Mouse (Mus musculus) CH12.LX (cell line): Measurements from ENCODE around the gene Mef2d. TPM values are rescaled to one million over a fixed set of nuclear protein-coding genes. Genes with fewer than 3 reads are reported as not detected.

ENCODE experiments used
- DNase-seq: peaks from one replicate; pipeline ENCODE4 v3.0.0-alpha.2; 2013; ENCODE audit errors: extremely low read depth
- H3K27ac ChIP-seq: 2 replicates; pipeline ENCODE4 v1.5.1; 2012; ENCODE audit warnings: low read depth, mild to moderate bottlenecking, control low read depth, moderate library complexity; ENCODE audit not compliant: insufficient read depth
- H3K27me3 ChIP-seq: replicated peaks from 2 replicates; pipeline ENCODE3; 2012; ENCODE audit warnings: inconsistent platforms
- H3K36me3 ChIP-seq, 2 experiments: replicated peaks in 1 of 2; 2 replicates each; pipeline versions ENCODE3 to v1.6.1; 2012; ENCODE audit warnings: inconsistent platforms in 1 of 2, low read length in 1 of 2, mild to moderate bottlenecking in 1 of 2, mixed read lengths in 1 of 2, moderate library complexity in 1 of 2; ENCODE audit not compliant: control insufficient read depth in 1 of 2, insufficient read depth in 1 of 2
- H3K4me1 ChIP-seq, 2 experiments: 2 replicates each; pipeline ENCODE4 v1.6.1; 2012; ENCODE audit warnings: inconsistent platforms in 1 of 2, moderate library complexity in 1 of 2; ENCODE audit not compliant: insufficient read depth in 2 of 2, control insufficient read depth in 1 of 2
- H3K4me2 ChIP-seq: 2 replicates; pipeline ENCODE4 v1.6.1; 2012; ENCODE audit warnings: low read depth, mild to moderate bottlenecking, control low read depth; ENCODE audit not compliant: poor library complexity, insufficient read depth, severe bottlenecking
- H3K4me3 ChIP-seq, 3 experiments: fragments of 150-350 bp in 1 of 3; sonication (generic) in 1 of 3; replicated peaks in 1 of 3; 2 replicates each; pipeline versions ENCODE3 to v1.5.1; 2011 to 2012; ENCODE audit warnings: low read depth in 2 of 3, low read length in 2 of 3, mild to moderate bottlenecking in 2 of 3, moderate library complexity in 2 of 3, control low read depth in 1 of 3, improper control_type of control experiment in 1 of 3, inconsistent platforms in 1 of 3, mixed read lengths in 1 of 3; ENCODE audit not compliant: poor library complexity in 1 of 3
- H3K79me2 ChIP-seq: replicated peaks from 2 replicates; pipeline ENCODE4 v1.6.1; 2012; ENCODE audit warnings: mild to moderate bottlenecking, moderate library complexity; ENCODE audit not compliant: control insufficient read depth, poor library complexity, insufficient read depth, severe bottlenecking; ENCODE audit errors: extremely low read depth
- H3K9ac ChIP-seq: 2 replicates; pipeline ENCODE4 v1.6.1; 2012; ENCODE audit warnings: low read depth, mild to moderate bottlenecking, control low read depth, moderate library complexity; ENCODE audit not compliant: insufficient read depth
- H3K9me3 ChIP-seq: replicated peaks from 2 replicates; pipeline ENCODE3; 2012; ENCODE audit warnings: low read length, inconsistent platforms, mixed read lengths
- CHD1 ChIP-seq: IDR thresholded peaks from 2 replicates; pipeline ENCODE4 v1.6.1; 2012; ENCODE audit warnings: low read depth, low read length, improper control_type of control experiment, inconsistent platforms
- CHD2 ChIP-seq: IDR thresholded peaks from 2 replicates; pipeline ENCODE4 v1.6.1; 2011; ENCODE audit warnings: low read length, improper control_type of control experiment
- CTCF ChIP-seq, 2 experiments: IDR thresholded peaks in 1 of 2; conservative IDR thresholded peaks in 1 of 2; 2 replicates each; pipeline ENCODE4 v1.5.1; 2011 to 2012; ENCODE audit warnings: low read depth in 2 of 2, low read length in 2 of 2, improper control_type of control experiment in 1 of 2, inconsistent platforms in 1 of 2, mild to moderate bottlenecking in 1 of 2, moderate library complexity in 1 of 2
- E2F4 ChIP-seq: IDR thresholded peaks from 2 replicates; pipeline ENCODE4 v1.6.1; 2011; ENCODE audit warnings: low read depth, low read length, improper control_type of control experiment; ENCODE audit not compliant: insufficient replicate concordance
- EP300 ChIP-seq: IDR thresholded peaks from 2 replicates; pipeline ENCODE4 v1.6.1; 2011; ENCODE audit warnings: low read length, improper control_type of control experiment
- IRF4 ChIP-seq: IDR thresholded peaks from 2 replicates; pipeline ENCODE4 v1.6.1; 2014; ENCODE audit warnings: low read depth, mild to moderate bottlenecking, inconsistent platforms, low read length, improper control_type of control experiment
- JUN ChIP-seq: IDR thresholded peaks from 2 replicates; pipeline ENCODE4 v1.6.1; 2011; ENCODE audit warnings: low read depth, mild to moderate bottlenecking, low read length, improper control_type of control experiment, moderate library complexity; ENCODE audit not compliant: insufficient read depth
- JUND ChIP-seq: conservative IDR thresholded peaks from 2 replicates; pipeline ENCODE4 v1.6.1; 2011; ENCODE audit warnings: low read depth, low read length, improper control_type of control experiment
- KAT2A ChIP-seq: IDR thresholded peaks from 2 replicates; pipeline ENCODE4 v1.6.1; 2012; ENCODE audit warnings: low read length, improper control_type of control experiment, inconsistent platforms; ENCODE audit not compliant: insufficient replicate concordance
- MAFK ChIP-seq: IDR thresholded peaks from 2 replicates; pipeline ENCODE4 v1.6.1; 2011; ENCODE audit warnings: low read length, improper control_type of control experiment; ENCODE audit not compliant: insufficient replicate concordance
- MAZ ChIP-seq: IDR thresholded peaks from 2 replicates; pipeline ENCODE4 v1.6.1; 2012; ENCODE audit warnings: low read depth, mild to moderate bottlenecking, inconsistent platforms, low read length, improper control_type of control experiment, moderate library complexity
- MEF2A ChIP-seq: IDR thresholded peaks from 2 replicates; pipeline ENCODE4 v1.6.1; 2014; ENCODE audit warnings: low read depth, mild to moderate bottlenecking, inconsistent platforms, low read length, improper control_type of control experiment, borderline replicate concordance
- MYC ChIP-seq: IDR thresholded peaks from 2 replicates; pipeline ENCODE4 v1.6.1; 2011; ENCODE audit warnings: low read depth, mild to moderate bottlenecking, improper control_type of control experiment, low read length
- NRF1 ChIP-seq: IDR thresholded peaks from 2 replicates; pipeline ENCODE4 v1.6.1; 2014; ENCODE audit warnings: low read depth, mild to moderate bottlenecking, inconsistent platforms, low read length, improper control_type of control experiment, moderate library complexity
- POLR2A ChIP-seq: IDR thresholded peaks from 2 replicates; pipeline ENCODE4 v1.6.1; 2011; ENCODE audit warnings: low read depth, mild to moderate bottlenecking, improper control_type of control experiment, low read length
- POLR2AphosphoS2 ChIP-seq: IDR thresholded peaks from 2 replicates; pipeline ENCODE4 v1.6.1; 2011; ENCODE audit warnings: low read depth, low read length, improper control_type of control experiment
- RAD21 ChIP-seq: IDR thresholded peaks from 2 replicates; pipeline ENCODE4 v1.6.1; 2011; ENCODE audit warnings: low read depth, mild to moderate bottlenecking, low read length, improper control_type of control experiment, moderate library complexity
- SMC3 ChIP-seq: IDR thresholded peaks from 2 replicates; pipeline ENCODE4 v1.6.1; 2011; ENCODE audit warnings: low read depth, low read length, improper control_type of control experiment
- TBP ChIP-seq: conservative IDR thresholded peaks from 2 replicates; pipeline ENCODE4 v1.6.1; 2011; ENCODE audit warnings: low read depth, low read length, improper control_type of control experiment
- UBTF ChIP-seq: IDR thresholded peaks from 2 replicates; pipeline ENCODE4 v1.6.1; 2012; ENCODE audit warnings: low read depth, mild to moderate bottlenecking, inconsistent platforms, low read length, improper control_type of control experiment, moderate library complexity
- USF1 ChIP-seq: IDR thresholded peaks from 2 replicates; pipeline ENCODE4 v1.6.1; 2014; ENCODE audit warnings: low read depth, mild to moderate bottlenecking, inconsistent platforms, low read length, improper control_type of control experiment
- USF2 ChIP-seq: conservative IDR thresholded peaks from 2 replicates; pipeline ENCODE4 v1.6.1; 2011; ENCODE audit warnings: low read depth, low read length, improper control_type of control experiment
- ZNF384 ChIP-seq: IDR thresholded peaks from 2 replicates; pipeline ENCODE4 v1.6.1; 2012; ENCODE audit warnings: low read depth, low read length, improper control_type of control experiment, inconsistent platforms
- dilution Hi-C: fragments of 300-500 bp; cut with MboI; formaldehyde crosslinking; loops from 2 replicates; pipeline ENCODE4 v1.14.3; 2020; ENCODE audit warnings: low sequenced_read_pairs; ENCODE audit not compliant: extremely low pct_unique_long_range_greater_than_20kb, extremely low pct_ligation_motif_present
- in situ Hi-C: fragments of 300-500 bp; cut with MboI; formaldehyde crosslinking; loops from 3 replicates; pipeline ENCODE4 v1.14.3; 2019; ENCODE audit warnings: low sequenced_read_pairs, low pct_ligation_motif_present, low pct_unique_long_range_greater_than_20kb, mixed read lengths
- polyA plus RNA-seq: library from polyadenylated mRNA; unstranded; fragments of >175 nt; gene quantifications from 2 replicates; pipeline ENCODE4 v1.2.1, GENCODE M21; 2012; ENCODE audit warnings: low read depth; ENCODE audit not compliant: insufficient read length
- total RNA-seq, 2 experiments: library from RNA; depleted of rRNA; stranded (reverse); fragments of 300-350 nt in 1 of 2; fragments of >200 nt in 1 of 2; gene quantifications; 2 replicates each; pipeline ENCODE4 v1.2.3; 2012 to 2014

Gene Mef2d
- total and polyA plus RNA-seq, 3 experiments = 4.8 to 75.8 (median 10.9) TPM

DNA sequence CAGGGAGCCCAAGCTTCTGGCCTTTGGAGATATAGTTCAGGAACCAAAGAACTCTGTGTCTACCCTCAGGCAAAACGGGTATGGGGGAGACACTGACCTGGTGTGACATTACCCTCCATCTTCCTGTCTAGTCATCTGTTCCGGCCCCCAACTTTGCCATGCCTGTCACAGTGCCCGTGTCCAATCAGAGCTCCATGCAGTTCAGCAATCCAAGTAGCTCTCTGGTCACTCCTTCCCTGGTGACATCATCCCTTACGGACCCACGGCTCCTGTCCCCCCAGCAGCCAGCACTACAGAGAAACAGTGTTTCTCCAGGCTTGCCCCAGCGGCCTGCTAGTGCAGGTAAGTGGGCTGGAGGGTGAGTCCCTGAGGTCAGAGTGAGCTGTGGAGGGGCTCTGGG is 16.8 kb downstream of the Mef2d start:
- DNase-seq = no peak

GRCm38 (mm10) chr3:88160856-88161255 is 18.7 kb downstream of the Mef2d start:
- in situ Hi-C loops = no loop called here
- dilution Hi-C loops = no loop called here
- no peak overlapping the region for H3K4me3 ChIP-seq

More for the DNA sequence above, 16.8 kb downstream of the Mef2d start:
- Histone ChIP-seq H3K79me2 (peaks cover 24% of the 10 kb centered on the region), H3K4me1 (peaks cover 3 to 28% of the 10 kb centered on the region in 2 experiments; a peak in 2 of 4 replicates), H3K9ac (no peak overlapping the region), H3K27ac (no peak overlapping the region), H3K4me2 (no peak overlapping the region), H3K36me3 (peaks cover 80 to 95% of the 10 kb centered on the region in 2 experiments), H3K9me3 (no peaks in the 10 kb centered on the region), H3K4me3 (no peak overlapping the region), H3K27me3 (no peaks in the 10 kb centered on the region)
- dilution Hi-C loops (no loop called here), in situ Hi-C loops (no loop called here)
- TF ChIP-seq EP300 (no peak), KAT2A (no peak), MAZ (no peak), UBTF (no peak), USF2 (no peak), E2F4 (no peak)

DNA sequence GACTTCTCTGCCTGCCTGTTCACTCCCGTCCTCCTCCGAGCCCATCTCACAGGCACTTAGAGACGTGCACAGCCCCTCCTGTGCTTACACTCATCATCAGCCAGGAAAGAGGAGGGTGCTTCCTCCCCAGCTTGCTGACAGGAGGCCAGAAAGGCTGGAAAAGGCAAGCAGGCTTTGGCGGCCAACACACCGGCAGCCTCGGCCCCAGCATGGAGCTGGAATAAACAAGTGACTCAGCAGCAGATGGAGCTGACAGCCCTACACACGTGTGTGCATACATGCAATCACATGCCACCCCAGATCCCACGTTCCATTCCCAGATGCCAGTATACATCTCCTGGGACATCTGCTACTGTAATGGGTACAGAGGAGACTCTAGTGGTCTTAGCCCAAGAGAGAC is 20.1 kb downstream of the Mef2d start:
- H3K4me2 ChIP-seq = no peak overlapping the region
- dilution Hi-C loops = no loop called here
- TF ChIP-seq JUN = no peak
- TF ChIP-seq MAFK = no peak
- TF ChIP-seq CTCF (conservative IDR thresholded peaks at IDR 0.05 in 1 of 2, IDR thresholded peaks at IDR 0.05 in 1 of 2; ENCODE audit: low read depth in 2 of 2, low read length in 2 of 2) = no peak
- no peak for TF ChIP-seq UBTF
- no peak for TF ChIP-seq USF2
- no peak for TF ChIP-seq KAT2A
- no peak for TF ChIP-seq MAZ
- no peak for TF ChIP-seq TBP
- TF ChIP-seq MEF2A = no peak
- TF ChIP-seq EP300 = no peak
- TF ChIP-seq USF1 = no peak
- no peak for TF ChIP-seq MYC
- no peak for TF ChIP-seq JUND
- TF ChIP-seq POLR2A = no peak
- no peak for TF ChIP-seq CHD1
- no peak for TF ChIP-seq POLR2AphosphoS2
- no peak for TF ChIP-seq NRF1
- TF ChIP-seq IRF4 = no peak
- no peak for DNase-seq
- in situ Hi-C loops = no loop called here
- H3K27me3 ChIP-seq = no peaks in the 10 kb centered on the region
- H3K9ac ChIP-seq = no peak overlapping the region
- H3K36me3 ChIP-seq = peaks cover 82 to 96% of the 10 kb centered on the region in 2 experiments
- H3K79me2 ChIP-seq = peaks cover 3% of the 10 kb centered on the region; the same call in 1 of the 2 replicates
- no peak overlapping the region for H3K27ac ChIP-seq
- H3K9me3 ChIP-seq = no peaks in the 10 kb centered on the region
- no peak overlapping the region for H3K4me3 ChIP-seq
- peaks cover 0 to under 1% of the 10 kb centered on the region in 2 experiments; a peak in 2 of 4 replicates for H3K4me1 ChIP-seq

More at GRCm38 (mm10) chr3:88160856-88161255, 18.7 kb downstream of the Mef2d start:
- Histone ChIP-seq H3K27ac (no peak overlapping the region), H3K79me2 (peaks cover 6% of the 10 kb centered on the region), H3K4me2 (no peak overlapping the region), H3K9ac (no peak overlapping the region), H3K9me3 (no peaks in the 10 kb centered on the region), H3K36me3 (peaks cover 83 to 97% of the 10 kb centered on the region in 2 experiments), H3K27me3 (no peaks in the 10 kb centered on the region), H3K4me1 (peaks cover 3 to 14% of the 10 kb centered on the region in 2 experiments; a peak in 2 of 4 replicates)
- no peak for DNase-seq
- no peak for TF ChIP-seq JUND
- no peak for TF ChIP-seq SMC3
- TF ChIP-seq CHD2 = no peak
- no peak for TF ChIP-seq RAD21
- TF ChIP-seq ZNF384 = no peak
